Mouse (Mus musculus) G1E-ER4 (cell line): ENCODE measurements around the gene Atp5d. TPM values are rescaled to one million over a fixed set of nuclear protein-coding genes. Genes with fewer than 3 reads are reported as not detected.

ENCODE experiments used
- GATA1 ChIP-seq: IDR thresholded peaks from one replicate; pipeline ENCODE4 v1.8.0; 2012; ENCODE audit warnings: low read length, inconsistent platforms
- polyA plus RNA-seq: library from polyadenylated mRNA; stranded (reverse); fragments of >175 nt; gene quantifications from 2 replicates; pipeline ENCODE4 v1.2.3, GENCODE M21; 2012

Atp5d gene
- polyA plus RNA-seq, 1 experiment, result 1,866 TPM

- no peak for TF ChIP-seq GATA1
Measured at GRCm38 (mm10) chr10:80193976-80194375, 55.5 kb downstream of the Atp5d start.

GRCm38 (mm10) chr10:80194441-80194840 is 56.0 kb downstream of the Atp5d start:
- TF ChIP-seq GATA1, result no peak

Other genes starting within 250 kb of the Atp5d start
- not detected in 2 replicates for gene Cfd, start 247.8 kb upstream of the Atp5d start, polyA plus RNA-seq
- 64.2 and 66.0 TPM in 2 replicates for gene Med16, start 229.7 kb upstream of the Atp5d start, polyA plus RNA-seq
- not detected in 2 replicates for gene Gm26602, start 227.8 kb upstream of the Atp5d start, polyA plus RNA-seq
- gene Kiss1r, start 221.7 kb upstream of the Atp5d start, polyA plus RNA-seq, result 0.53 and 0.82 TPM in 2 replicates
- 229 and 234 TPM in 2 replicates for gene R3hdm4, start 217.4 kb upstream of the Atp5d start, polyA plus RNA-seq
- 99.9 and 103 TPM in 2 replicates for gene Arid3a, start 211.6 kb upstream of the Atp5d start, polyA plus RNA-seq
- gene Wdr18, start 178.5 kb upstream of the Atp5d start, polyA plus RNA-seq, result 85.4 and 95.5 TPM in 2 replicates
- 0.05 and 0.08 TPM in 2 replicates for gene Grin3b, start 167.9 kb upstream of the Atp5d start, polyA plus RNA-seq
- gene Tmem259, start 154.3 kb upstream of the Atp5d start, polyA plus RNA-seq, result 308 and 394 TPM in 2 replicates
- 11.4 and 12.4 TPM in 2 replicates for gene Cnn2, start 150.0 kb upstream of the Atp5d start, polyA plus RNA-seq
- gene Abca7, start 142.1 kb upstream of the Atp5d start, polyA plus RNA-seq, result 23.5 and 25.3 TPM in 2 replicates
- 160 and 189 TPM in 2 replicates for gene Arhgap45, start 122.0 kb upstream of the Atp5d start, polyA plus RNA-seq
- gene Polr2e, start 98.8 kb upstream of the Atp5d start, polyA plus RNA-seq, result 180 and 263 TPM in 2 replicates
- gene Gpx4, start 91.5 kb upstream of the Atp5d start, polyA plus RNA-seq, result 1,603 and 2,372 TPM in 2 replicates
- 41.3 and 41.5 TPM in 2 replicates for gene Sbno2, start 33.1 kb upstream of the Atp5d start, polyA plus RNA-seq
- gene Stk11, start 22.8 kb upstream of the Atp5d start, polyA plus RNA-seq, result 140 and 143 TPM in 2 replicates
- 53.6 and 59.0 TPM in 2 replicates for gene Cbarp, start 2.2 kb downstream of the Atp5d start, polyA plus RNA-seq
- 227 and 254 TPM in 2 replicates for gene Midn, start 9.6 kb downstream of the Atp5d start, polyA plus RNA-seq
- gene Cirbp, start 27.4 kb downstream of the Atp5d start, polyA plus RNA-seq, result 54.3 and 62.8 TPM in 2 replicates
- gene 1600002K03Rik, start 34.3 kb downstream of the Atp5d start, polyA plus RNA-seq, result 5.8 and 6.7 TPM in 2 replicates
- 0.46 and 0.52 TPM in 2 replicates for gene Efna2, start 40.9 kb downstream of the Atp5d start, polyA plus RNA-seq
- 37.4 and 39.5 TPM in 2 replicates for gene Mum1, start 87.8 kb downstream of the Atp5d start, polyA plus RNA-seq
- gene Ndufs7, start 110.5 kb downstream of the Atp5d start, polyA plus RNA-seq, result 309 and 396 TPM in 2 replicates
- gene Gamt, start 122.4 kb downstream of the Atp5d start, polyA plus RNA-seq, result 0.26 and 0.35 TPM in 2 replicates
- gene Dazap1, start 122.9 kb downstream of the Atp5d start, polyA plus RNA-seq, result 512 and 653 TPM in 2 replicates
- gene Rps15, start 153.8 kb downstream of the Atp5d start, polyA plus RNA-seq, result 5,691 and 9,847 TPM in 2 replicates
- gene Apc2, start 157.3 kb downstream of the Atp5d start, polyA plus RNA-seq, result 0.04 and 0.15 TPM in 2 replicates
- 99.6 and 132 TPM in 2 replicates for gene 2310011J03Rik, start 181.9 kb downstream of the Atp5d start, polyA plus RNA-seq
- 3.5 and 4.3 TPM in 2 replicates for gene Pcsk4, start 190.9 kb downstream of the Atp5d start, polyA plus RNA-seq
- gene Reep6, start 191.3 kb downstream of the Atp5d start, polyA plus RNA-seq, result 28.5 and 36.0 TPM in 2 replicates
- 30.2 and 32.7 TPM in 2 replicates for gene Adamtsl5, start 209.8 kb downstream of the Atp5d start, polyA plus RNA-seq
- not detected in 2 replicates for gene Plk5, start 217.8 kb downstream of the Atp5d start, polyA plus RNA-seq
- 44.6 and 53.8 TPM in 2 replicates for gene Mex3d, start 249.0 kb downstream of the Atp5d start, polyA plus RNA-seq